Mouse (Mus musculus): ENCODE measurements around the gene H2-M10.4. TPM values are rescaled to one million over a fixed set of nuclear protein-coding genes. Genes with fewer than 3 reads are reported as not detected.

Gene H2-M10.4
- polyA plus RNA-seq, 1 experiment from 2014 or later, result not detected

Other genes with a start within 250 kb of the H2-M10.4 start
- gene Rpp21, start 204.3 kb downstream of the H2-M10.4 start, polyA plus RNA-seq (2016; fragmentation: Nextera tagmentation; extraction: Ambion mirVana), result 84.4 and 87.9 TPM in 2 replicates
- gene Trim39, start 190.1 kb downstream of the H2-M10.4 start, polyA plus RNA-seq (2016; fragmentation: Nextera tagmentation; extraction: Ambion mirVana), result 10.2 and 10.6 TPM in 2 replicates
- gene H2-M10.2, start 175.8 kb downstream of the H2-M10.4 start, polyA plus RNA-seq (2016; fragmentation: Nextera tagmentation; extraction: Ambion mirVana), result not detected in 2 replicates
- not detected in 2 replicates for gene H2-M10.1, start 136.2 kb downstream of the H2-M10.4 start, polyA plus RNA-seq (2016; fragmentation: Nextera tagmentation; extraction: Ambion mirVana)
- not detected in 2 replicates for gene H2-M10.3, start 93.9 kb downstream of the H2-M10.4 start, polyA plus RNA-seq (2016; fragmentation: Nextera tagmentation; extraction: Ambion mirVana)
- gene H2-M11, start 84.7 kb upstream of the H2-M10.4 start, polyA plus RNA-seq (2016; fragmentation: Nextera tagmentation; extraction: Ambion mirVana), result not detected in 2 replicates
- gene H2-M9, start 180.3 kb upstream of the H2-M10.4 start, polyA plus RNA-seq (2016; fragmentation: Nextera tagmentation; extraction: Ambion mirVana), result not detected in 2 replicates
- gene H2-M1, start 209.9 kb upstream of the H2-M10.4 start, polyA plus RNA-seq (2016; fragmentation: Nextera tagmentation; extraction: Ambion mirVana), result not detected in 2 replicates

Data from heart, embryonic 12.5 days (tissue).